Mouse (Mus musculus) heart, postnatal 10 days (tissue): ENCODE measurements at regions not wholly inside any gene's neighbourhood (a gene's known extent, or its start where the extent isn't known, plus 50 kb on each side); places are given as distances from the start of the nearest gene placed in this dataset.

Experiments used
- DNase-seq, 2 experiments: peaks; one replicate each; pipeline ENCODE4 v3.0.0; 2021
- intact Hi-C: fragments of 180-260 bp; cut with DNase I; formaldehyde crosslinking; loops from one replicate; pipeline ENCODE4 v1.15.1; 2025

DNA sequence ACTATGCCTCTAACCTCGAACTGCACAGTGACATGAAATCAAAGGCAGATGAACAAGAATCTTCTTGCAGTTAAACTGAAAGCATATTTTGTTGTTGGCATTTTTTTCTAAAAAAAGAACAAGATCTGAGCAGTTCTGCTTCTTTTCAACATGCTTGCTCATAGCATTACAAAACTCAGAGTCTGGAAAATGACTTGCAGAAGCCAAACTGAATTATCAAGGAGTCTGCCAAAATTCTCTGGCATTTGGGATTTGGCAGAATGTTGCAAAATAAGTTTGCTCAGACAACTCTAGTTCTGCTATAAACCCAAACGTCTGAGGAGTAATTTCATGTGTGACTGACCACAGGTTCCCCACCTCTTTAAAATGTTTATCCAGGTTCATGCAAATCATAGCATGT is 907.3 kb upstream of the Gm37988 start:
- intact Hi-C loops = no loop called here
- DNase-seq = peak; percentile 28 to 46

DNA sequence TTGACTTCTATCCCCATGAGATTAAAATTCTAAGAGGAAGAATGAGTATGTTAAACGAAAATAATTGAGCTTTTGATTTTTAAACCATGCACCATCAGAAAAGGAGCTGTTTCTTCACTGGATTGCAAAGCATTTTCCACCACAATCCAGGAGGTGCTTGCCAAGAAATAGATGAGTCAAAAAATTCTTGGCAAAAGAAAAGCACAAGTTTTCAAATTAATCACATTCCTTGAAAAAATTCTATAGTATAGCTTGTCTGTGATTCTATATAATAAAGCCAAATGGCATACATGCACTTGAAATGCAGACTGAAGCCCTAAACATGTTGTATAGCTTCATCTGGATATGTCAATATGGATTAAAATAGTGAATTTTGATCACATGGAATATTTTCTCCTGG is 904.3 kb upstream of the Gm37988 start:
- DNase-seq = no peak
- intact Hi-C loops = no loop called here

DNA sequence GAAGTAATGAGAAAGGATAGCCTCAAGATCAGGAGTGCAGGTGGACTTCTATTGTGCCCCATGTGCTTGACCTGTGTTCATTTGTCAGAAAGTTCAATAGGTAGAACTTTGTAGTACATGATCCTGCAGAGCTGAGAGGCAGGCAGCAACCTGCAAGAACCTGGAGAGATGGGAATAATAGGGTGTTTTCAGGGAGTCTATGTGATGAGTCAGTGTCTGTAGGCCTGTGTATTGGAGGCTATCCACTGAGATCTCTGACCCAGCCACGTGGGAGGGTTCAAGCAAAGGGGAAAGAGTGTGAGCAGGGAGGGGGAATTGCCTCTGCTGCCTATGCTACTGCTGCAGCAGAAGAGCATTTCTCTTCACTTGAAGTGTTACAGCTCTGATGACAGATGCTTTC is 895.2 kb upstream of the Gm37988 start:
- no peak for DNase-seq
- intact Hi-C loops = no loop called here

DNA sequence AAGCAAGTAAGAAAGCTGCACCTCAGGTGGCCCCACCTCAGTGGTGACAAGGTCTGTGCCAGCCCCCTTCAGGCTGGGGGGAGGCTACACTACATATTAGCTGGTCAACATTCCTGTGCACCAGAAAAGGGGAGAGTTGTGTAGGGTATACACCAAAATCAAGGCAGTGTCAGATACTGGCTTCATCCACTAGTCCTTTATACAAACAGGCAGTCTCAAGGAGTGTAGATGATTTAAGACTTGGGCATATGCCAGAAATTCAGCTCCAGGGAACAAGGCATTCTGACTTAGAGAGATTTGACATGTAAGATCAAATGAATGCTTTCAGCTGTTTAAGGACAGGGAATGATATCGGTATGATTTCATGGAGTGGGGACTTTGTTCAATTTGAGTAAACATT is 894.1 kb upstream of the Gm37988 start:
- intact Hi-C loops = no loop called here
- peak in 1 of 2 experiments; percentile 12 for DNase-seq
